ENCODE assay signal across 10 mouse cellular contexts in genomic region chr3:29726376-29726967, GRCm38 (mm10).
DNase-seq lines count a peak whose midpoint lies in the region; ATAC-seq and TF ChIP-seq lines count a peak whose summit lies in the region.
"Had no signal": no experiment of that assay in that cellular context is flagged by ENCODE, and none has a peak within 500 bp of the region (broad histone marks: within the 10 kb centered on the region; RNA-seq: fewer than 3 reads in every experiment).

No protein-coding gene starts in this region.

- H3K27ac ChIP-seq in embryonic facial prominence, embryonic 14.5 days (replicated peaks; ENCODE audit: low read depth, low read length): no peak overlapping the region
- no peak overlapping the region for H3K27ac ChIP-seq in midbrain, postnatal 0 days (ENCODE audit: low read depth, low read length)
- H3K27ac ChIP-seq: embryonic facial prominence, embryonic 13.5 days had no signal

- ATAC-seq in embryonic facial prominence, embryonic 14.5 days (ENCODE audit: low read depth): no peak
- peak; percentile 84 for ATAC-seq in midbrain, postnatal 0 days (ENCODE audit: low FRiP score)
- no peak for ATAC-seq in activated CD4-positive, CD25-positive, alpha-beta regulatory T cell, adult 4 months

- H3K9me3 ChIP-seq in embryonic facial prominence, embryonic 14.5 days (ENCODE audit: control insufficient read depth, low read length): no peaks in the 10 kb centered on the region
- H3K9me3 ChIP-seq in midbrain, postnatal 0 days (ENCODE audit: low read length): no peaks in the 10 kb centered on the region
- H3K9me3 ChIP-seq: embryonic facial prominence, embryonic 13.5 days had no signal

- peak; percentile 24 to 50 for DNase-seq in cerebellum, postnatal 14 days
- DNase-seq in cerebellum, adult 8-10 months: no peak
- peak; percentile 26 to 58 for DNase-seq in left cerebral cortex, postnatal 25 days (ENCODE audit: low spot score in 2 of 2)
- no peak for DNase-seq in left cerebral cortex, postnatal 4 days
- DNase-seq in embryonic facial prominence, embryonic 14.5 days (ENCODE audit: low spot score): peak; percentile 78
- DNase-seq in midbrain, postnatal 0 days (ENCODE audit: low spot score): peak; percentile 88
- no peak for DNase-seq in cerebellum, postnatal 25 days

- H3K4me1 ChIP-seq in embryonic facial prominence, embryonic 14.5 days (ENCODE audit: control insufficient read depth, insufficient read depth, low read length): no peaks in the 10 kb centered on the region
- no peaks in the 10 kb centered on the region for H3K4me1 ChIP-seq in midbrain, postnatal 0 days (ENCODE audit: insufficient read depth, low read length)
- H3K4me1 ChIP-seq: embryonic facial prominence, embryonic 13.5 days had no signal

- no peaks in the 10 kb centered on the region for H3K36me3 ChIP-seq in embryonic facial prominence, embryonic 14.5 days (ENCODE audit: control insufficient read depth, insufficient read depth, low read length)
- H3K36me3 ChIP-seq in midbrain, postnatal 0 days (ENCODE audit: insufficient read depth, low read length): no peaks in the 10 kb centered on the region
- H3K36me3 ChIP-seq: embryonic facial prominence, embryonic 13.5 days had no signal

- H3K4me2 ChIP-seq in embryonic facial prominence, embryonic 14.5 days (ENCODE audit: low read depth, low read length): no peak overlapping the region
- H3K4me2 ChIP-seq in midbrain, postnatal 0 days (ENCODE audit: low read depth, low read length, poor library complexity, severe bottlenecking): no peak overlapping the region
- H3K4me2 ChIP-seq: embryonic facial prominence, embryonic 13.5 days had no signal

- H3K27me3 ChIP-seq in embryonic facial prominence, embryonic 14.5 days (replicated peaks; ENCODE audit: control insufficient read depth, insufficient read depth, low read length): no peaks in the 10 kb centered on the region
- no peaks in the 10 kb centered on the region for H3K27me3 ChIP-seq in midbrain, postnatal 0 days (ENCODE audit: insufficient read depth, low read length)

- WGBS in embryonic facial prominence, embryonic 14.5 days: 51% methylated on average over 8 of the region's 8 CpGs
- WGBS in midbrain, postnatal 0 days: 54% methylated on average over 8 of the region's 8 CpGs

- TF ChIP-seq CTCF in midbrain, postnatal 0 days (IDR thresholded peaks at IDR 0.05): peak; percentile 94

- intact Hi-C loops in left cerebral cortex, postnatal 25 days (cut with DNase I): loop anchor here (2.0 to 5.0 kb wide), 2 partner anchors 354 to 690 kb away; no protein-coding TSS in a partner anchor
- intact Hi-C loops in left cerebral cortex, postnatal 4 days (cut with DNase I): loop anchor here (2.0 kb wide), 1 partner anchor 690 kb away; no protein-coding TSS in a partner anchor

- no peak overlapping the region for H3K9ac ChIP-seq in embryonic facial prominence, embryonic 14.5 days (ENCODE audit: low read depth, low read length)
- H3K9ac ChIP-seq in midbrain, postnatal 0 days (replicated peaks; ENCODE audit: low read length, poor library complexity, severe bottlenecking): no peak overlapping the region
- H3K9ac ChIP-seq: embryonic facial prominence, embryonic 13.5 days had no signal

- no peak overlapping the region for H3K4me3 ChIP-seq in embryonic facial prominence, embryonic 14.5 days (ENCODE audit: low read depth, low read length)
- no peak overlapping the region for H3K4me3 ChIP-seq in midbrain, postnatal 0 days (ENCODE audit: low read depth, low read length)
- H3K4me3 ChIP-seq: embryonic facial prominence, embryonic 13.5 days; myocyte had no signal

Comparison
In these comparisons a context has a peak if more than half of its experiments do, and no peak if none do; other contexts are left out.
1. DNase-seq: peak in cerebellum, postnatal 14 days (2 of 2), left cerebral cortex, postnatal 25 days (2 of 2), embryonic facial prominence, embryonic 14.5 days (single experiment) and midbrain, postnatal 0 days (single experiment); none in cerebellum, adult 8-10 months (single experiment), left cerebral cortex, postnatal 4 days (single experiment) and cerebellum, postnatal 25 days (0 of 2).